Mouse (Mus musculus): ENCODE results near the gene Epha5.

Gene Epha5

DNA sequence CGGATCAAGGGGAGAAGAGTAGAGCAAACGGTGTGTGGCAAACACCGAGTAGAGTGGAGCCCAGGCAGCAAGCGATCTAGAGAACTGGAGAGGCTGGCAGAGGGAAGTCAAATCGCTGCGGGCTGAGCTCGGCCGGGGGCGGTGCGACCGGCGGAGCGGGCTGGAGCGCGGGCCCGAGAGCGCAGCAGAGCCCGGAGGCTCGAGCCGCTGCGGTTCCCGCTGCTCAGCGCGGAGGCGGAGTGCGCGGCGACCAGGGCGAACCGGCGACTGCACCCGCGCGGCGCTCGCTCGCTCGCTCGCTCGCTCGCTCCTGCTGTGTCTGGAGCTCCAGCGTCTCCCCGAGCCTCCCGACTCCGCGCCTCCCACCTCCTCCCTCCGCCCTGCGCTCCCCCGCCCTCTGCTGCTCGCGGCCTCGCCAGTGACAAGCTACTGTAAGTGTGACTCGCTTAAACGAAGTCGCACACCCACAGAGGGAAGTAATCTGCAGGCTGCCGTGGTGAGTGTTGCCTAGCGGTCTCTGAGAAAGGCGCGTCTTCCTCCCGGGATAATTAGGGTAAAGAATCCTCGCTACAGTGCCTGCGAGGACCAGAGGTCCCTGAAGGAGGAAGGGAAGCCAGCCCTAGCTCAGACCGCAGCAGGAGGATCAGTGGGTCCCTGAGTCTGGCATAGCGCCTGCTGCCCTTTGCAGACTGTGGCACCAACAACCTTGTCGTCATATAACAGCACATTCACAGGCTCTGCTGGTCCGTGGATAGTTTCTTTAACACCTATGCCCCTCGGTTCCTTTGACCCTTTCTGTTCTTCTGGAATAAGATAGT, at the start of gene Epha5:
Gene Epha5, minus strand, starts transcription at position 321 of the 818 bp plus-strand sequence.
- peak; percentile 24 for DNase-seq

DNA sequence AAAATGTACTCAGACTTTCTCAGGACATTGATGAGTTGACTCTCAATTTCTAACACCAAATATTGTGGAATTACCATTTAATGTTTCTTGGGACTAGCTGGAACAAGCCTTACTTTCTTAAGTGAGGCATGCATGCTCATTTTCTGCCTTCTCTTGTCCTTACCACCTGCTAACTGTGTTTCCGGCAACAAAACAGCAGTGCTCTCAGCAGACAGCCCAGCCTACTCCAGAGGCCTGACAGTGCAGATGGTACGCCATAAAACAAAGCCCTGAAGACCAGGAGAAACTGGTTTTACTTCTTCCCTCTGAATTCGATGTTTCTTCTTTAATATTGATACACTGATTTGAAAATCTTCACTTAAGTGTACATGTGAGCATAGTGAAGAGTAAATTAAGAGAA, 39.0 kb upstream of the Epha5 start:
- DNase-seq = no peak

DNA sequence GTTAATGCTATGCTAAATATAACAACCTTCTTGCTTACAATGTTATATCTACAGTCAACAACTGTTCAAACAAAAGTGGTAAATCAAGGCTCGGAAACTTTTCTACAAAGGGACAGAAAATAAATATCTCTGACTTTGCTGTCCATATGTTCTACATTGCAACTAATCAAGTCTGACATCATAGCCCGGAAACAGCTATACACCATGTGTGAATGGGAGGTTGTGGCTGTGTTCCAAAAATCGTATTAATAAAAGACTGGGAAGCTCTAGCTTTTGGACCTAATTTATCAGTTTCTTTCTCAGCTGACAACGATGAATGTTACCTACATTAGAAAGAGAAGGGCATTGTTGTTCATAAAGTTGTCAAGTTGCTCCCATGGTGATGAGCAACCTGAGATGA, 37.5 kb upstream of the Epha5 start:
- DNase-seq = no peak

DNA sequence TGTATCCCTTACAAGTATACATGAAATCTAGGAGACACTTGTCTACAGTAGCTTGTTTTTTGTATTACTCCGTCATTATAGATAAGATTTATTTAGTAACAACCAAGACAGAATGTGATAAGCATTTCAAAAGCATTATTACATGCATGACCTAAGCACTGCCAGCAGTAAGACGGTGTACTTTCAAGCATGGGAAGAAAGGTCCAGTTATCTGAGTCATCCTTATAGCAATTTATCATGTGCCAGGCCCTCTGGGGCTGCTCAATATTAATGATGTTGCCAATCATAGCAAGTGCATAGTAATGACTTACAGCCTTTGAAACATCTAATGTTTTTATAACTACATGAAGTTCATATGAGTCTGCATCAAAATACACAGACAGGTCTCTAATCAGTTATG, 36.7 kb upstream of the Epha5 start:
- DNase-seq = no peak

DNA sequence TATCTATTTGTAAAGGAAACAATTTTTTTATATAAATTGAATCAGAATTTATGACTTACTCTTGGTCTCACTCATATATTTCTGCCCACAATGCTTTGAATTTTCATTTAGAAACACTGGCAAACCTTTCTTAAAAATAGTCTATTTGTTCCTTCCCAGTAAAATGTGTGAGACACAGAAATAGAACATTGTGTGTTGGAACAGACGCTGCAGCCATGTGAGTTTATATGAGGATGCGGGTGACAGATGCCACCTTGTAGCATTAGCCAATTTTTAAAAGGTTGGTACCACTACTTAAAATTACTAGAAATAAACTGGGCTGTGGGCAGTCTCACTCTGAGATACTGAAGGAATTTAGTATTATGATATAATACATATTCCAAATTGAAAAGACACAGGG, 23.1 kb upstream of the Epha5 start:
- no peak for DNase-seq

DNA sequence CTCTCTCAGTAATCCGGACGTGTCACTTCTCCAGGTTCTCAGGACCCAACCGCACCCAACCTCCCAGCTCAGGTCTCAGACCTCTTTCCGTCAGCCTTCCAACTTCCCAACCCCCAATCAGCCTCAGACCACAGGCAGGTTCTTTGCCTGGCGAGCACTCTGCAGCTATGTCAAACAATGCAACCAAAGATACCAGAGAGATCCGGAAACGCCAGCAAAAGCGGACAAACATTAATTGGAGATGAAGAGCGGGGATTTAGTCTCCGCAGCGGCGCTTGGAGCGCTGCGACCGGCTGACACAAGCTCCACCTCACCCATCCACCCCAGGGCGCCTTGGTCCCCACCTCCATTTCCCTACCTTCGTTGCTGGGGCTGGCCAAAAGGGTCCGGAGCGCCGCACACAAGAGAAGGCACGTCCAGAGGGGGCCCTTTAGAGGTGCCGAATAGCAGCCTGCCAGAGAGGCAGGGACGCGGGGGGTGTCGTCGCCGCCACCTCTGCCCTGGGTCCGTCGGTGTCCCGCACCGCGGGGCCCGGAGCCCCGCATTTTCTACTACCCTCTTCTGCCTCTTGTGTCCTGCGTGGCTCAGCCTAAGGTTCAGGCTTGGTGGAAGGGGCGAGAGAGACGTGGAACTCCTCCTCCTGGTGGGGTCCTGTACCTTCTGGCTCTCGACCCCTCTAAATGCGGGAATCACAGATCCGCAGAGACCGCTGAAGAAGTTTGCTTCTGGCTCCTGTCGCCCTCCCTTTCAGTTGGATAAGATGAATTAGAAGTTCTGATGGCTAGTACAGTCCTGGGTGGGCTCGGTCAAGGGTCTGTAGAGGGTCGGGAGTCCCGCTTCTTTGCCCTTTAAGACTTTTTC, 991 bp downstream of the Epha5 start:
- no peak for DNase-seq

DNA sequence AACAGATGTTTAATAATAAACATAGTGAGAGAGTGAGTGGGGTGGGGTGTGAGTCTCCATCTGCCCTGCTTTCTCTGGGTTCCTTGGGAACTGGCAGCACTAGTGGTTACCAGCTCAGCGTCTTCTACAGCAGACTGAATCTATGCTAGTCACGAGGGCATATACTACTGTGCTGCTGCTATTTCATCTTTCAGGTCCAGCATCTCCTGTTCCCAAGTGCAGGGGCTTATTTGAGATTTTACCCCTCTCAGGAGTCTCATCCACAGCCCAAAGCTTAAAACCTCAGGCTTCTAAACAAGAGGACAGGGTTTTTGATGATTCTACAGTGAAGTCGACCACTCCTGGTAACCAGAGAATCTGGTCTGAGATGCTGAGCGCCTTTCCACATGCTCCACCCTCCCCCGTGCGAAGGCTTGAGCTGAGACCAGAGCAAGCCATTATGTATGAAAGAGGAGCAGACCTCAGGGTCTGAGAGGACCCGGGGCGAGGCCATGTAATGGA, 2.2 kb downstream of the Epha5 start:
- no peak for DNase-seq

DNA sequence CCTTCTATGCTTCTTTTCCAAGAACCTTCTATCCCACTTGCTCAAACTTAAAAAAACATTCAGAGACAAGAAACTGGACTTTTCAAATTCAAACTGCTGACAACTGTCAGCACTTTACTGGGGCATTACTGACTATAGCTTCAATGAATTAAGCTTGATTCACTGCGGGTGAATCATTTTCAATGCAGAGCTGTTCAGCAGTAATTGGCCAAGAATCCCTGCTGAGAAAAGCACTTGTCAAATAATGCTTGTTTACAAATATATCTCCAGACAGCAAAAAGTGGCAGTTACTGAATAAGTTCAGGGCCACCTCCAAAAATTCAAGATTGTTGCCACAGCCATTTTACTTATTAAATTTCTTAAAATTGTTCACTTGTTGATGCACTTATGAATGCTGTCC, 4.2 kb downstream of the Epha5 start:
- no peak for DNase-seq

DNA sequence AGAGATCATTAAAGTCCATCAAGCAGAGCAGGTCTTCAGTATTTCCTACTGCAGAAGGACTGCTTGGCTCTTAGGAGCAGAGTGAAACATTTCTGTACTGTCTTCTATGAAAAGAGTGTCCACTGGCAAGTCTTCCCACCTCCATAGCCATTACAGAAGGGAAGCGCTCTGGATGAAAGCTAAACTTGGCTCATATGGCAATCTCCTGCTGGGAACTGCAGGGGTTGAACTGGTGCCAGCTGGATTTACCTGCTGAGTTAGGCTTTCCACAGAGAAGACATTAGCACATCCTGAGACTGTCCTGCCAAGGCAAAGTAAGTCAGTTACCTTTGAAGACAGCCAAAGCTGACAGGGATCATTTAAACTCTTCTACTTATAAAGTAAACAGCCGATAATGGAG, 8.8 kb downstream of the Epha5 start:
- peak; percentile 27 for DNase-seq

DNA sequence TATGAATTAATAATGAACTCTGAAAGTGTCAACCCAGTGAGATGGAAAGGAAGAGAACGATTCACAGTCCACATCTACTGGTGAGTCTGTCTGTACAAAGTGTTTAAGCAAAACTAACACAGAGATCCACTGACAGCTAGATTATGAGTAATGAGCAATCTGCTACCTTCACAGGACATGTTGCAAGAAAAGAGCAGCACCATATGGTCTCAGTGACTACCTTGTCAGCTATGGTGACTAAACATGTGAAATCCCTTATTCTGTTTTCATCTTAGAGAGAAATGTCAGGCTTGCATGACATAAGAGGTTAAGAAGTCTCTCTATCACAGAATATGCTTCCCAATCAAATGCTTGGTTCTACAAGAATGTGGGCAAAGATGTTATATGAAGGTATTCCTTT, 20.1 kb downstream of the Epha5 start:
- no peak for DNase-seq

DNA sequence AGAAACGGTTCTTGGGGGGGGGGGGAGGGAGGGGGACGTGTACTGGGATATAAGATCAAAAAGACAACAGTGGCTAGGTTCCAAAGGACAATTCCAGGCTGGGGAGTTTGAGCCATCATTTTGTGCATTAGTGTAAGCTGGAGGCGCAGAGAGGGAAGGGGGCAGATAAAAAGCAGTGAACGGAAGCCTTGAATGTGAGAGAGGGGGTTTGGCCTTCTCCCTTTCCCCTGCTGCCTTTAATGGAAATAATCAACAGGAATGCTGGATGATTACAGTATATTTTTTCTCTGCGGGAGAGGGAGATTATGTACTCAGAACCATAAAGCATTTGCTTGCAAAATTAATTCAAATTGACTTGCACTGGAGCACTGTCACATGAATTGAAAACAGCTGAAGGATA, 51.8 kb downstream of the Epha5 start:
- no peak for DNase-seq

DNA sequence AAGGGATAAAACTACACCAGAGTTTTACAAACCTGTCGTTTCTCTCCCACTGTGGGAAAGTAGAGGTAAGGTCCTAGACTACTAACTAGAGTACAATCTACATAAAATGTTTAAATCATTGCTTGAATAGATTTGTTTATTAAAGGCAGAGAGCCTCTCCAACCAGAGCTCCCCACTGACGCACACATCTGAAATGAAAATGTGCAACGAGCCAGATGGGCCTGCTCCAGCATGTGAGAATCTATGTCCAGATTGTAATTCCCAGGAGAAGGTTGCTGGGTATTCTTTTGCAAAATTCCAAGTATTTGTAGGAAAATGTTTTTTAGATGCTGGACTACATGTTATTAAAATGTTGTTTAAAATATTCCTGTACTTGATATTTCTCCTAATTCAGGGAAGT, 57.8 kb downstream of the Epha5 start:
- DNase-seq = no peak

DNA sequence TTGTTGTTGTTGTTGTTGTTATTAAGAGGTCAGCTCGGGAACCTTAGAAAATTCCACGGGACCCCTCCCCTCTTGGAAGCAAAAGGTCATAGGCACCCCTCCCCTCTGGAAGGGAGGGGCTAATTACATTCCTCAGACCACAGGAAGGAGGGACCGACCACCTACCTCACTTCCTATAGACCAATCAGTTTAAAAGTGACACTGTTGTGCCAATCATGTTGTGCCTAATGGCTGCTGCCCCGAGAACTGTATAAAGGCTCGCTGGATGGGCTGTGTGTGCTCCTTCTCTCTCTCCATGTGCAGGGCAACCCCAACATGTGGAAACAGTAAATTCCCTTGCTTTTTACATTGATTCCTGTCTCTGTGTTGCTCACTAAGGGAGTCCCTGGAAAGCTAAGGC, 64.1 kb downstream of the Epha5 start:
- no peak for DNase-seq

DNA sequence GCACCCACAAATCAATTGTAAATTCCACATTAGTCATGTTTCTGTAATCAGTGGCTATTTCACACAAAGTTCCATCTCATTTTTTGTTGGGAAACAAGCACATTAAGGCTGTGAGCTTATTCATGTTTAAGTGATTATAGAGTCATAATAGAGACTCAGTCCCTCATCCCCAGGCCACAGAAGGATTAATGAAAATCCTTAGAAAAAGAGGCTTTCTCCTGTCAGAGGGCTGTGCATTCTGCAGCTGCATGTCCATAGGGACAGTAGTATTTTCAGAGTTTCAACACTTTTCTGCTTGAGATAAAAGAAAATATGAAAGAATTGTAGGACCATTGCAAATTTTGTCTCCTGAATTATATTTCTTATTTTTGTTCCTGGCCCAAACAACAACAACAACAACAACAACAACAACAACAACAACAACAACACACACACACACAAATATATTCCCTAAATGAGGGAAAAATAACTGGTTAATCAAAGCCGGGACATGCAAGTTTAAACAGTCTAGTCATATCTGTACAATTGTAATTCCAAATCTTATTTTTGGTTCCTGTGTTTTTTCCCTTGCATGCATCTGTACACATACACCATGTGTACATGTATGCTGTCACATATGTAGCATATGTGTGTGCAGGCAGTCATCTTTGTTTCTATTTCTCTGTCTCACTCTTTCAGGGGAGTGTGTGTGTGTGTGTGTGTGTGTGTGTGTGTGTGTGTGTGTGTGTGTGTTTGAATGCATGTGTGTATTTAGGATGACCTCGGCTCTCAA, 70.3 kb downstream of the Epha5 start:
- DNase-seq = no peak

DNA sequence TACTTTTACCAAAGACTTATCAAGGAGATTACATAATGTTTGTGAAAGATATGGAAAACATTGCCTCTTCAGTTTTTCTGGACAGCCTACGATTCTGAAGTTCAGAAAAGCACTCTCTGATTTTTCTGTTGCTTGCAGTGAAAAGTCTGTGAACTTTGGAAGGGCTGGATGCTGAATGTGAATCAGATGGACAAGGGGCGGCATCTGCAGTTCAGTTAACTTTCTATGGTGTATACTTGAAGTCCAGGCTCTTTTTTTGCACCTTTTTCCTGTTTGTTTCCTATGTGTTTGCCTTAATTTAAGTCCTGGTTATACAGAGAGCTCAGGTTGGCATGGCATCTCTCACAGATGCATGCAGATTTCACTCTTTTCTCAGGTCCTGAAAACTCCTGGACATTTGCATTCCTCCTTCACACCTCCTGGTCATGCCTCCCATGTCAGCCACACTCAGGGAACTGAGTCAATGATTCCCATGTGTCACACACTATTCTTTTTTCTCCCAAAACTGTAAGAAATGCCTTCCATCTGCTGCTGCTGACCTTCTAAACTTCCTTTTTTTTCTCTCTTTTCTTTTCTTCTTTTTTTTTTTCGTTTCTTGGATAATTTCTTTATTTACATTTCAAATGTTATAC, 81.2 kb downstream of the Epha5 start:
- DNase-seq = no peak

DNA sequence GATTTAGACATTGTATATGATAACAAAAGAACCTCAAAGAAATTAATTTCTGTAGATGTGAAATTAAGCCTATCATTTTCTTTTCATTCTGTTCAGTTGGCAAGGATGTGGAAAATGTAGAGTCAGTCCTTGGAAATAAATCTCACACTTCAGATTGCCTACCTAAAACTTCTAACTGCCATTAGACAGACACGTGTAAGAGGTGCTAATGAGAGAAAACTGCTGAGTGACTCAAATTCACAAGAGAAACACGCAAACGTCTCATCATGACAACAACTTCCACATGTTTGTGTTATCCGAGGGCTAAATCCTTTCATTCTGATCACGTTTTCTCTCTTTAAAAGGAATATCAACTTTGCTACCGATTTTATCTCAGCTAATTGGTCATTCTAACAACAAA, 82.7 kb downstream of the Epha5 start:
- no peak for DNase-seq

DNA sequence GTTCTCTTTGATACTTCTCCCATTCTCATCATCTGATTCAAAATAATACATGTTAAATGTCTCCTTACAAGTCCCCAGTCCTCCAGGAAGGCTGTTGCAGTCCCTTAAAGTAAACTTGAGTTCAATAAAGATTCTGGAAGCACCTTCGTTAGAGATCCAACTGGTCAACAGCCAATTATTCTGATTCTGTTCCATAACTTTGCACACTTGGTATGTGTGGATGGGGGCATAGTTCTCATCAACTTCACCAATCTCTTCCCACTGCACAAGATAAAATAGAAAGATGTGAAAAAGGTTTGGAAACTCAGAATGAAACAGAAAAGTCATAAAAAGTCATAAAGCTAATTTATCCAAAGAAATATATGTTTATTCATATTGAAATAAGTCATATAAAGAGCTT, 85.6 kb downstream of the Epha5 start:
- no peak for DNase-seq

DNA sequence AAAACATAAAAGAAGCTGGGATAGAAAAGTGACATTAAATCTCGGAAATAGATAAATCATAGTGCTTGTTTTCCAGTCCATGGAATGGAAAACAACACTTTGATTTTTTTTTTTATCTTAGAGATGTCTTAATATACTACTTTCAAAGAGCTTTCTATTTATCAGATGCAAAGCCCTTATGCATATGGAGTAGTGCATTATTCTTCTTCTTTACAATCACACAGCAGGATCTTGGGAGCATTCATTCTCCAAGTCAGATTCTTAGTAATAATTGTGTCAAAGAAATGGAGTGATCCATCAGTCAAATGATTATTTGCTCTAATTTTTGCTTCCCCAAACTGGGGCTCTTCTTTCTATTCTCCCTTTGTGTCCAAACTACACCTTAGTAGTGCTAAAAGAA, 96.6 kb downstream of the Epha5 start:
- no peak for DNase-seq

DNA sequence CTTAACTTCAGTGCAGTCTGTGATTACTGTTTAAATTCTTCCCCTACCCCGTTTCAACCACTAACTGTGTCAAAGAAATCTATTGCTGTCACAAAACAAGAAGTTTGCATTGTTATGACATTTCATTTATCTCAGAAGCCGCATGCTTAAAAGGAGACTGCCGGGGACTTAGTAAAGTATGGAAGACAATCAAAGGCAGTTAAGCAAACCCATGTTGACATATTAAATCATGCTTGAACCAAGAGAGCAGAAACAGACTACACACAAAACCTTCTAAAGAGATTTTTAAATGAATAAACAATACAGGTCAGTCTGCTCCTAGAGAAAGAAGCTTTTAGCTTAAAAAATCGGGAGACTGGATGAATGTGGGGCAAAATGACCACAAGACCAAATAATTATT, 97.0 kb downstream of the Epha5 start:
- DNase-seq = no peak

DNA sequence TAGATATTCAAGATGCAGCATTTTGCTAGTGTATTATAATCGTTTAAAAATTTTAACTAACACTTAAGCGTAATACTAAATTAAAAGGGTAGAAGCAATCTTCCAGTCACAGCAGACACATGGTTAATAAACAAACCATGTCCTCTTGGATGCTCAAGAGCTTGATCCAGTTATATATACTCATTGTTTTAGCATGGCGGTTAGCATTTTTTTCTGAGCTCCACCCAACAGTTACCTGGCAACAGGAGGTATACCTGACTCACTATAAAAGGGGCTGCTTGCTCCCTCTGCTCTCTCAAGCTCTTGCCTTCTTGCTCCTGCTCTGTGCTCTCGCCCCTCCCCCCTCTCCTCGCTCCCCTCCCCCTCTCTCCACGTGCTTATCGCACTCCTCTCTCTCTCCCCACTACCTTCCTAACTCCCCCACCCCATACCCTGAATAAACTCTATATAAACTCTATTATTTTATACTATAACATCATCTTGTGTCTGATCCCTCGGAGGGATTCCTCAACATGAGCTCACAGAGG, 98.3 kb downstream of the Epha5 start:
- no peak for DNase-seq

DNA sequence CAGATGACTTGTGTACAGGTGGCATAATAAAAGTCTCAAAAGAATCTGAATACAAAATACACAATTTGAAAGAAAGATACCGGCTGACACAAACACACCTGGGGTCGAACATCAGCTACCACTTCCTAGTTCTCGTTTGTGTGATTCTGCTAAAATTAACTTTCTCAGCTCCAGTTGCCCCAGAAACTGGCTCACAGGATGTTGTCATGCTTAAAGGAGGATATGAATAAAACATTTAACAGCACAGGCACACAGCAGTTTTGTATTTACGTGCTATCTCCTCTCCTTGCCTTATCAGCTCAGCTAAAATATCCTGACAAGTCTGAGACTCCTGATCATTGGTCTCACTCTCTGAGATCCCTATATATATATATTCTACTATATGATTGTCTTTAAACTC, 99.3 kb downstream of the Epha5 start:
- no peak for DNase-seq

DNA sequence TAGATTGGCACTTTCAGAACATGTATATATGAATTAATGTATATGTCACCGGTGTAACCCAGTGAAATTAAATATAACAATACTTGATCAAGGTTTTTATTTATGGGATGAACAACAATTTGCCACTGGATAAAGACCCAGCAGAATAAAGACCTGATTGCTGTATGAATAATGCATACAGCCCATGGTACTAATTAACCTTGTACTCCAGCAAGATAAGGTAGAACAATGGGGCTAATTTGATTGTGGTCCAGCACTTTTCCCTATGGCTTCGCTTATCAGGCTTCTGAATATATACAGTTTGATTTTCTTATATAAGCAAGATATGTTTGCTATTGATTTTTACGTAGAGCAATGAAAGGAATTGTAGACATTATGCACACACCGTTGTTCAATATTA, 103.6 kb downstream of the Epha5 start:
- DNase-seq = no peak
